Mouse (Mus musculus): ENCODE measurements around the gene Npm1. TPM values are rescaled to one million over a fixed set of nuclear protein-coding genes. Genes with fewer than 3 reads are reported as not detected.

Npm1 gene
- polyA plus RNA-seq, 1 experiment = 137 TPM

DNA sequence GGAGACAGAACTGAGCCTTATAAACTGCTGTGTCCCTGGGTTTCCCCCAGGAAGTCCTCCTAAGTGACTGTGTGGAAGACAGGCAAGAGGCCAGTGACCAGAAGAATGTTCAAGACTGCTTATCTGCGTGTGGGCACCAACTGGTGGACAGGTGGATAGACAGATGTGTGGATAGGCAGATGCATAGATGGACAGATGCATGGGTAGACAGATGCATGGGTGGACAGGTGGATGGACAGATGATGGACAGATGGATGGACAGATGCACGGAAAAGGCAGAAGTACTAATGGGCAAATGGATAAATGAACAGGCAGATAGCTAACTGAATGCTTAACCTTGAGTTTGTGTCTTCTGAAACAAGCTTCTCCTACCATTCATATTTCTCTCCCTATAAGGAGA lies 52.9 kb downstream of the Npm1 start:
- Histone ChIP-seq H3K4me3 (replicated peaks) (no peak overlapping the region), H3K4me1 (no peaks in the 10 kb centered on the region), H3K36me3 (replicated peaks; ENCODE audit: low read length) (no peaks in the 10 kb centered on the region), H3K9me3 (no peaks in the 10 kb centered on the region), H3K27me3 (replicated peaks) (peaks cover 35% of the 10 kb centered on the region)
- TF ChIP-seq FLI1 (IDR thresholded peaks at IDR 0.05; ENCODE audit: low read length) (no peak), GATA1 (IDR thresholded peaks at IDR 0.05; ENCODE audit: borderline replicate concordance, low read length) (no peak)

GRCm38 (mm10) chr11:33107540-33107939 lies 55.5 kb downstream of the Npm1 start:
- TF ChIP-seq GATA1 (IDR thresholded peaks at IDR 0.05; ENCODE audit: borderline replicate concordance, low read length) (no peak), FLI1 (IDR thresholded peaks at IDR 0.05; ENCODE audit: low read length) (no peak)
- peaks cover 19% of the 10 kb centered on the region for H3K27me3 ChIP-seq (replicated peaks)
- H3K4me1 ChIP-seq = peaks cover 5% of the 10 kb centered on the region
- H3K4me3 ChIP-seq (replicated peaks) = no peak overlapping the region
- H3K36me3 ChIP-seq (replicated peaks; ENCODE audit: low read length) = no peaks in the 10 kb centered on the region
- H3K9me3 ChIP-seq = no peaks in the 10 kb centered on the region

DNA sequence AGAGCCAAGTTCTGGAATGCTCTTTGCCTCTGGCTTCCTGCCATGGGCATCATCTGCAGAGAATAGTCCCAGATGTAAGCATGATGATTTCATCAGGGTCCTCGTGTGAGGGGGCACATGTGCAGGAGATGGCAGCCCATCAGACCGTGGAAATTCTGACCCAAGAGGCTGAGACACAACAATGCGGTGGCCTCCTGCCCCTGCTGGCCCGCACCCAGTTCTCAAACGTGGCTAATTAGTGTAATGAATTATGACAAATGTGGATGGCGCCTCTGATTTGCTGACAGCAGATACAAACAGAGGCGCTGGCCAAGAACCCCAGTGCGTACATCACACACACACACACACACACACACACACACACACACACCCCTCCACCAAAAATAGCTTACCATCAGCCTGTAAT lies 58.1 kb downstream of the Npm1 start:
- Histone ChIP-seq H3K4me1 (peaks cover 5% of the 10 kb centered on the region), H3K27me3 (replicated peaks) (peaks cover 17% of the 10 kb centered on the region), H3K4me3 (replicated peaks) (no peak overlapping the region), H3K36me3 (replicated peaks; ENCODE audit: low read length) (no peaks in the 10 kb centered on the region), H3K9me3 (no peaks in the 10 kb centered on the region)
- TF ChIP-seq GATA1 (IDR thresholded peaks at IDR 0.05; ENCODE audit: borderline replicate concordance, low read length) = no peak

GRCm38 (mm10) chr11:33103291-33103943 lies 59.6 kb downstream of the Npm1 start:
- H3K27me3 ChIP-seq (replicated peaks) = peaks cover 21% of the 10 kb centered on the region
- H3K4me3 ChIP-seq (replicated peaks) = peak overlapping the region; percentile 46
- H3K9me3 ChIP-seq = no peaks in the 10 kb centered on the region
- TF ChIP-seq GATA1 (IDR thresholded peaks at IDR 0.05; ENCODE audit: borderline replicate concordance, low read length) (no peak), FLI1 (IDR thresholded peaks at IDR 0.05; ENCODE audit: low read length) (no peak)
- no peaks in the 10 kb centered on the region for H3K36me3 ChIP-seq (replicated peaks; ENCODE audit: low read length)
- H3K4me1 ChIP-seq = peaks cover 5% of the 10 kb centered on the region

Other genes with a start within 250 kb of the Npm1 start
- not detected in 2 replicates for gene Fgf18, start 15.8 kb downstream of the Npm1 start, polyA plus RNA-seq (2012; ENCODE audit: insufficient read depth, low replicate concordance)
- not detected in 2 replicates for gene Tlx3, start 40.4 kb upstream of the Npm1 start, polyA plus RNA-seq (2012; ENCODE audit: insufficient read depth, low replicate concordance)
- not detected in 2 replicates for gene Gm12117, start 113.5 kb upstream of the Npm1 start, polyA plus RNA-seq (2012; ENCODE audit: insufficient read depth, low replicate concordance)

Data from megakaryocyte, embryonic 14.5 days (primary cell).